Mouse (Mus musculus) hindbrain, postnatal 0 days (tissue): ENCODE results near the gene Emg1. TPM values are rescaled to one million over a fixed set of nuclear protein-coding genes. Genes with fewer than 3 reads are reported as not detected.

Experiments used
- ATAC-seq: fragments of 200-750 bp; cut with Nextera tagmentation; 2 replicates; pipeline ENCODE4 v1.8.0; 2017; ENCODE audit warnings: mild to moderate bottlenecking, moderate TSS enrichment, moderate library complexity
- DNase-seq: peaks from one replicate; pipeline ENCODE4 v3.0.0-alpha.2; 2015; ENCODE audit warnings: low spot score
- H3K27ac ChIP-seq: fragments of 300-500 bp; sonication (generic); 2 replicates; pipeline ENCODE4 v1.5.1; 2014; ENCODE audit warnings: mild to moderate bottlenecking
- H3K27me3 ChIP-seq: fragments of 300-500 bp; sonication (generic); 2 replicates; pipeline ENCODE4 v1.6.1; 2014; ENCODE audit warnings: low read length, mixed read lengths; ENCODE audit not compliant: insufficient read depth
- H3K36me3 ChIP-seq: fragments of 300-500 bp; sonication (generic); 2 replicates; pipeline ENCODE4 v1.6.1; 2014; ENCODE audit warnings: low read length, mixed read lengths; ENCODE audit not compliant: insufficient read depth
- H3K4me1 ChIP-seq: fragments of 300-500 bp; sonication (generic); 2 replicates; pipeline ENCODE4 v1.6.1; 2014; ENCODE audit warnings: antibody characterized with exemption, low read length, mixed read lengths; ENCODE audit not compliant: insufficient read depth
- H3K4me2 ChIP-seq: fragments of 300-500 bp; sonication (generic); 2 replicates; pipeline ENCODE4 v1.6.1; 2014; ENCODE audit warnings: low read depth, mild to moderate bottlenecking, low read length, moderate library complexity, mixed read lengths
- H3K4me3 ChIP-seq: fragments of 300-500 bp; sonication (generic); 2 replicates; pipeline ENCODE4 v1.5.1; 2014; ENCODE audit warnings: low read length
- H3K9ac ChIP-seq: fragments of 300-500 bp; sonication (generic); replicated peaks from 2 replicates; pipeline ENCODE4 v1.6.1; 2014; ENCODE audit warnings: mild to moderate bottlenecking, low read length, moderate library complexity, mixed read lengths
- H3K9me3 ChIP-seq: fragments of 300-500 bp; sonication (generic); 2 replicates; pipeline ENCODE4 v1.6.1; 2016; ENCODE audit warnings: low read length, mixed read lengths
- CTCF ChIP-seq: IDR thresholded peaks from 2 replicates; pipeline ENCODE4 v1.5.1; 2016; ENCODE audit warnings: antibody characterized with exemption, control low read depth, low read depth
- WGBS: fragments of 180-500 bp; shearing (Covaris S2); extraction: QIAGEN DNeasy Blood & Tissue Kit; methylation state at CpG from one replicate; pipeline ENCODE4 v1.1.7; 2014; 5-methylcytosine and 5-hydroxymethylcytosine counted together
- polyA plus RNA-seq: library from polyadenylated mRNA; unstranded; fragments of >200 nt; fragmentation: Nextera tagmentation; extraction: Ambion mirVana; gene quantifications from 2 replicates; pipeline ENCODE4 v1.2.1, GENCODE M21; 2015
- total RNA-seq: library from RNA; depleted of rRNA; stranded (reverse); fragments of >200 nt; gene quantifications from 2 replicates; pipeline ENCODE4 v1.2.3, GENCODE M21; 2014

The Emg1 gene
- total and polyA plus RNA-seq, 2 experiments from 2014 or later, result 100 to 102 TPM

DNA sequence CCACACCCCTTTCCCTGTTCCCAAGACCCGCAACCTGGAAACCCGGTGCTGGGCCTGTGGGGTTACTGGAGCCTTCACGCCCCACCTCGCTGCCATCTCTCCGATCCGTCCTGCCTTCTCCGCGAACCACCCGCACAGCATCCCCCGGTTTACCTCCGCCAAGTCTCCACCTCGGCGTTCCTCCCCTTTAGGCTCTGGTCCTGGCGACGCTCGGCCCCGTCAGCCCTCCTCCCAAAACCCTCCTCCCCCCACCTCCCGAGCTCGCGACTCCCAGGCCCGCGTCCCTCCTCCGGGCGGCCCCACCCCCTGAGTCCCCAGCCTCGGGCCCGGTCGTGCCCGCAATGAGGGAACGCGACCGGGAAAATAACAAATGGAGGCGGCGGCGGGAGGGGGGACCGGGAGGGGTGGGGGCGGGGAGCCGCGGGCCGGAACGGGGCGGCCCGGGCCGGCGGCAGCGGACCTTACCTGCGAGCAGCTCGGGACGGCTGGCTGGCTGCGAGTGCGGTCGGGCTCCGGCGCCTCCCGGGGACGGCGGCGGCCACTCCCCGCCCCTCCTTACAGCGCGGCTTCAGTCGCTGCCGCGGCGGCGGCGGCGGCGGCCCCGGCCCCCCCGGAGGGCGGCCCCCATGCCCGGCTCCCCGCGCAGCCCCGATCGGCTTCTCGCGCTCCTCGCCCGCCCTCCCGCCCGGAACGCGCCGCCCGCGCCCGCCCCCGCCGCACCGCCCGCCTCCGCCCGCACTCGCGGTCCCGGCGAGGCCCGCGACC, 44.0 kb upstream of the Emg1 start, which contains the start of the genes Gm45234 and Atn1:
Gm45234 (minus strand) TSS at position 191 of the 765 bp plus-strand sequence.
Atn1 (minus strand) TSS at position 694 of the 765 bp plus-strand sequence.
- Histone ChIP-seq H3K4me3 (peak within 1 kb of the TSS; percentile 85), H3K27ac (peak within 1 kb of the TSS; percentile 97), H3K36me3 (no peaks in the 10 kb centered on the region), H3K27me3 (no peaks in the 10 kb centered on the region), H3K4me2 (peak within 1 kb of the TSS; percentile 85), H3K9ac (peak within 1 kb of the TSS; percentile 94), H3K9me3 (no peaks in the 10 kb centered on the region), H3K4me1 (peaks cover 34% of the 10 kb centered on the region)
- WGBS, result 2% methylated on average over 41 of the region's 100 CpGs
- peak; percentile 50 for ATAC-seq
- DNase-seq, result peak; percentile 80
- TF ChIP-seq CTCF, result no peak

DNA sequence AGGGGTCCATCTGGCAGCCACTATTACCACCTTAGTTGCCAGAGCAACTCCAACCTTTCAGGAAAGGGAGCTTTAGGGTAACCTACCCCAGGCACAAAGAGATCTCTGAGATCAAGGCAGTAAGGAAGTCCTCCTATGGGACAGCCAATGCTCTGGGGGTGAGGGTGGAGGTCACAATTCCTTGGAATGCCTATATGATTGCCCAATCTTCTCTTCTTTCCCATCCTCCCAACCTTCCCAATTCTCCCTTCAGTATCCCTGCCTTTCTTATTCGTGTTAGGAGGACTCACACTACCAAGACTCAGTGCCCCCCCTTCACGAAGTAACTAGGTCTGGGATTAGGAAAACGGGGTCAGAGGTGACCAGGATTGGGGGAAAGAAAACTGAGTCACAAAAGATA, 43.3 kb upstream of the Emg1 start:
- H3K4me2 ChIP-seq, result peak overlapping the region; percentile 85
- ATAC-seq, result no peak
- 5% methylated on average over 3 of the region's 3 CpGs for WGBS
- no peaks in the 10 kb centered on the region for H3K9me3 ChIP-seq
- no peaks in the 10 kb centered on the region for H3K27me3 ChIP-seq
- no peaks in the 10 kb centered on the region for H3K36me3 ChIP-seq
- peak overlapping the region; percentile 97 for H3K27ac ChIP-seq
- peaks cover 34% of the 10 kb centered on the region for H3K4me1 ChIP-seq
- TF ChIP-seq CTCF, result no peak
- no peak for DNase-seq
- peak overlapping the region; percentile 85 for H3K4me3 ChIP-seq
- peak overlapping the region; percentile 94 for H3K9ac ChIP-seq

DNA sequence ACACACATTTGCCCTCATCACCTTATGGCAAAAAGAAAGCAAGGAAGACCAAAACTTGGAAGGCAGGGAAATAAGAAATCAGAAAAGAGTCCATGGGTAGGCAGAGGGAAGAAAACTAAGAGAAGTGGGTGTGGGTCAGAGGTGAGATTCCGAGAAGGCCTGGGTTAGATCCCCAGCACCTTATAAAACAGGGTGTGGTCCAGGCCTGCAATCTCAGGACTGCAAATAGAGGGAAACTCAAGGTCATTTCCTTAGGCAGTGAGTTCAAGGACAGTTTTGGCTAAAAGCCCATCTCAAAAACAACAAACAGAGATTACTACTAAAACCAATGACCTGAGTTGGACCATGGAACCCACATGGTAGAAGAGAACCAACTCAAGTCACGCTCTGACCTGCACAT, 41.9 kb upstream of the Emg1 start:
- Histone ChIP-seq H3K36me3 (no peaks in the 10 kb centered on the region), H3K9ac (no peak overlapping the region), H3K4me1 (peaks cover 33% of the 10 kb centered on the region), H3K27ac (no peak overlapping the region), H3K27me3 (no peaks in the 10 kb centered on the region), H3K4me2 (peak overlapping the region; percentile 85), H3K4me3 (no peak overlapping the region), H3K9me3 (no peaks in the 10 kb centered on the region)
- 93% methylated on average over 2 of the region's 2 CpGs for WGBS
- no peak for ATAC-seq
- DNase-seq, result no peak
- TF ChIP-seq CTCF, result no peak

DNA sequence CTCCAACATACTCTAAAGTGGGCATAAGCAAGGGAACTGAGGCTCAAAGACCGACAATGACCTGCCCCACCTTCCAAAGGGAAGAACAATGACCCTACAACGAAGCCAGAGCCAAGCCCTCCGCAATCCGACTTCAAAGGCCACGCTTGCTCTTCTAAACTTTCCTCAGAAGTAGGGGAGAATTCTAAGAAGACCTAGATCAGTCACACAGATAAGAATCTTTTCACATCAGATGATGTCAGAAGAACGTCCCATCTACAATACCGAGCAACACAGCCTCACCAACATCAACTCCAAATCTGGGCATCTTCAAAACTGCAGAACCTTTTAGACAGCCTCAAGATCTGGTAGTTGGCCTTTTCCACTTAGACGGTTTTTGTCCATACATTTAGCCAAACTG, 38.4 kb upstream of the Emg1 start:
- H3K9me3 ChIP-seq, result no peaks in the 10 kb centered on the region
- WGBS, result 83% methylated on average over 8 of the region's 8 CpGs
- TF ChIP-seq CTCF, result no peak
- H3K4me2 ChIP-seq, result no peak overlapping the region
- ATAC-seq (no peak), DNase-seq (no peak)
- no peak overlapping the region for H3K9ac ChIP-seq
- peaks cover 24% of the 10 kb centered on the region for H3K4me1 ChIP-seq
- no peaks in the 10 kb centered on the region for H3K27me3 ChIP-seq
- H3K36me3 ChIP-seq, result peaks cover 15% of the 10 kb centered on the region
- no peak overlapping the region for H3K4me3 ChIP-seq
- no peak overlapping the region for H3K27ac ChIP-seq

DNA sequence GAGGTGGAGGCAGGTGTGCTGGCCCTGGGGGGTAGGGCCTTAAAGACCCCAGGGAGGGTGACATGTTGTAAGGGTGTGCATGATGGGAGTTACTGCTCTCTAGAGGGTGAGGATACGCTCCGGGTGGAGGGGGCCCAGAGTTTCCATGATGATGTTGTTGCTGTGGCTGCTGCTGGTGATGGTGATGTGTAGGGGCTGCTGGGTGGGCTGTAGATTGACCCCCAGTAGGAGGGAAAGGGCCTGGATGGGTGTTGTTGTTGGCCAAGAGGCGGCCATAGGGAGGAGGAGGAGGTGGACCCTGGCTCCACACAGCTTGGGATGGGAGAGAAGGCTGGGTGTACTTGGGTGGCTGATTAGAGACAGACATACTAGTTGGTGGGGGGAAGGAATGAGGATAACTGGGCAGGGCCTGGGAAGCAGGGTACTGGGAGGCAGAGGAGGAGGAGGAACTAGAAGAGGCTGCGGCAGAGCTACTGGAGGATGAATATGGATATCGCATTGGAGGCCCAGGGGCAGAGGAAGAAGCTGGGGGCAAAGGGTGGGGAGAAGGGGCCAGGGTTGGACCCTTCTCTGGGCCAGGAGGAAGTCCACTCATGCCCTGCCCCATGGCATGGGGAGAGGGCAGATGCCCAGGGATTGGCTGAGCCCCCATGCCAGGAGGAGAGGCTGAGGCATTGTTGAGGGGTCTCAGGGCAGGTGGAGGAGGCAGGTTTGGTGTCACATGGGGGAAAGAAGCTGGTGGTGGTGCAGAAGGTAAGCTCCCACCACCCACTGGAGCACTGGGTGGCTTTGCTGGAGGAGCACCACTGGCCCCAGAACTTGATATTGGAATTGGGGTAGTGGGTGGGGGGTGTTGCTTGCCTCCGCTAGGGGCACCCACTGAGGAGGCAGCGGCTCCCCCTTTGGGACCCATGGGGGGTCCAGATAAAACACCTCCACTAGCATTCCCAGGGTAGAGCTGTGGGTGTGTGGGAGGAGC, 35.0 kb upstream of the Emg1 start:
- Histone ChIP-seq H3K27me3 (no peaks in the 10 kb centered on the region), H3K4me2 (peak overlapping the region; percentile 96), H3K9me3 (no peaks in the 10 kb centered on the region), H3K9ac (peak overlapping the region; percentile 78; the same call in 1 of the 2 replicates), H3K36me3 (peaks cover 25% of the 10 kb centered on the region), H3K27ac (peak overlapping the region; percentile 87; the same call in 1 of the 2 replicates), H3K4me1 (peaks cover 6% of the 10 kb centered on the region; the same call in 1 of the 2 replicates), H3K4me3 (no peak overlapping the region)
- ATAC-seq (no peak; the same call in 1 of the 2 replicates), DNase-seq (no peak)
- no peak for TF ChIP-seq CTCF
- 86% methylated on average over 7 of the region's 7 CpGs for WGBS

DNA sequence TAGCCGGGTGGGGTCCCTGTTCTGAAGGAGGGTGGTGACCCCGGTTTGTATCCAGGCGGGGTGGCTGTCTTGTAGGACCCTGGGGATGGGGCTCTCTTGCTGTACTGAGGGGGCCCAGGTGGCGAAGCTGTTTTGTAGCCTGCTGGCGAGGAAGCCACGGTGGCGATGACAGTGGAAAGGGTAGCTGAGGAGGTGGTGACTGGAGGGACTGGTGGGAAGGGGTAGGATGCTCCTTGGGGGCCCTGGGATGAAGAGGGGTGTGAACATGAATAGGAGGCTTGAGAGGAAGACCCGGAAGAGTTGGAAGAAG, 34.3 kb upstream of the Emg1 start:
- ATAC-seq (peak; percentile 1), DNase-seq (no peak)
- H3K27me3 ChIP-seq, result no peaks in the 10 kb centered on the region
- H3K4me1 ChIP-seq, result peaks cover 6% of the 10 kb centered on the region; the same call in 1 of the 2 replicates
- H3K4me2 ChIP-seq, result peak overlapping the region; percentile 96
- no peaks in the 10 kb centered on the region for H3K9me3 ChIP-seq
- H3K27ac ChIP-seq, result peak overlapping the region; percentile 87
- H3K4me3 ChIP-seq, result peak overlapping the region; percentile 45
- TF ChIP-seq CTCF, result 0 out of 2 replicates have a peak, but pooled peaks have one; percentile 0
- WGBS, result 14% methylated on average over 8 of the region's 8 CpGs
- H3K36me3 ChIP-seq, result peaks cover 25% of the 10 kb centered on the region
- H3K9ac ChIP-seq, result peak overlapping the region; percentile 78
